Mouse (Mus musculus) C2C12 (cell line): Measurements from ENCODE around the gene Gpr108.

ENCODE experiments used
- CTCF ChIP-seq: IDR thresholded peaks from one replicate; pipeline ENCODE4 v1.5.1; 2011; ENCODE audit not compliant: control insufficient read depth, insufficient read depth, insufficient read length
- MYOD1 ChIP-seq: IDR thresholded peaks from one replicate; pipeline ENCODE4 v1.6.1; 2011; ENCODE audit warnings: low read depth; ENCODE audit not compliant: control insufficient read depth, insufficient read length

DNA sequence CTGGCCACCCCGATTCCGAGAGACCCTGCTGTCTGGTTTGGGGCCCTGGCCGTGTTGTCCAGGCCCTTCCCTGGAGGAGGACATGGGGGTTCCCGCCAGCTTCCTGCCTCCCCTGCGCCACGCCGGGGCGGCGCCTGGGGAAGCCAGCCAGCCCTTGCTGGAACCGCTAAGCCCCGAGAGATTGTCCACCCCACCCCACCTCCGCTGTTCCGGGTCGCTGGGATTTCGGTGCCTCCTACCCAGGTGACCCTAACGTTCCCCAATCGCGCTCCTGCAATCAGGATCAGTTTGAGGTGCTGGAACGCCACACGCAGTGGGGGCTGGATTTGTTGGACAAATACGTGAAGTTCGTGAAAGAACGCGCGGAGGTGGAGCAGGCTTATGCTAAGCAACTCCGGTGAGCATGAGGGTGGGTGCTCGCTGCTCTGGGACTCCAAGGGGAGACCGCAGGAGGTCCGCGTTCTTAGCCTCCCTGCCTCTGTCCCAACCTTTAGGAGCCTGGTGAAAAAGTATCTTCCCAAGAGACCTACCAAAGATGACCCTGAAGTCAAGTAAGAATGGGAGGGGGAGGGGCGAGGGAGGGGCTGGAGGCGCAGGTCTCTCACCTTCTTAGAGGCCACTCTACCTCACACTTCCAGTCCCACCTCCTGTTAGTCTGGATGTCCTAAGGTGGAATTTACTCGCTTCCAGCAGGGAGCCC, 2.4 kb upstream of the Gpr108 start:
- TF ChIP-seq MYOD1 (no peak), CTCF (no peak)
